Mouse (Mus musculus) kidney, postnatal 14 days (tissue): Measurements from ENCODE around the gene Ctns.

ENCODE experiments used
- DNase-seq: peaks from one replicate; pipeline ENCODE4 v3.0.0; 2022; ENCODE audit warnings: mixed read lengths

Ctns gene

GRCm38 (mm10) chr11:73137591-73138501 is 61.0 kb downstream of the Ctns start, which contains the start of gene Haspin:
Gene Haspin (minus strand): TSS chr11:73138294.
- DNase-seq, result peak; percentile 94

- peak; percentile 30 for DNase-seq
Observed at GRCm38 (mm10) chr11:73137116-73137515, 61.7 kb downstream of the Ctns start.

GRCm38 (mm10) chr11:73136587-73136986 is 62.3 kb downstream of the Ctns start:
- DNase-seq, result no peak

GRCm38 (mm10) chr11:73134222-73134621 is 64.6 kb downstream of the Ctns start:
- DNase-seq, result no peak
